Mouse (Mus musculus): ENCODE results near the gene Olfr984. TPM values are rescaled to one million over a fixed set of nuclear protein-coding genes. Genes with fewer than 3 reads are reported as not detected.

Olfr984 gene
- polyA plus RNA-seq, 1 experiment: not detected

DNA sequence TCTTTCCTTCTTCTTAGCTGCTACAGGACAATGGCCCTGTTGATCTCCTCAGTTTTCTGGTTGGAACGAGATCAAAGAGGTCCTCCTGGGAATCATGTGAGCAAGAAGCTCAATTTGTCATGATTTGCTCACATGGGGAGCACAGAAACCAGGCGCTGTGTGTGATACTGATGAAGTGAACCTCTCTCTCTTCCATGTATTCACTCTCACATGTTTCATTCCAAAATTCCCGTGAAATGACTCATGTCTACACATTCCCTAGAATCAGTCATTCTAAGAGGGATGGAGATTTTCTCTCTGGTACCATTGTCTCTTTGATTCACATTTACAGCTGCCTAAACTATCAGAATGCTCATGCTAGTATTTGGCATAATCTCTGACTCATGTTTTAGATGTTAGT, 19.2 kb downstream of the Olfr984 start:
- no peaks in the 10 kb centered on the region for H3K27me3 ChIP-seq (ENCODE audit: control insufficient read depth)
- TF ChIP-seq GATA1 (IDR thresholded peaks at IDR 0.05; ENCODE audit: low read length) (no peak), TAL1 (IDR thresholded peaks at IDR 0.05; ENCODE audit: low read length) (no peak)
- H3K4me3 ChIP-seq (replicated peaks): no peak overlapping the region
- H3K9me3 ChIP-seq (ENCODE audit: control insufficient read depth, low read length): no peaks in the 10 kb centered on the region
- H3K36me3 ChIP-seq (ENCODE audit: control insufficient read depth): no peaks in the 10 kb centered on the region
- no peaks in the 10 kb centered on the region for H3K4me1 ChIP-seq (ENCODE audit: control insufficient read depth)

- Histone ChIP-seq H3K36me3 (ENCODE audit: control insufficient read depth) (no peaks in the 10 kb centered on the region), H3K4me1 (ENCODE audit: control insufficient read depth) (no peaks in the 10 kb centered on the region), H3K9me3 (ENCODE audit: control insufficient read depth, low read length) (no peaks in the 10 kb centered on the region), H3K27me3 (ENCODE audit: control insufficient read depth) (no peaks in the 10 kb centered on the region), H3K4me3 (replicated peaks) (no peak within 1 kb of the TSS)
- no peak for TF ChIP-seq GATA1 (IDR thresholded peaks at IDR 0.05; ENCODE audit: low read length)
- no peak for TF ChIP-seq TAL1 (IDR thresholded peaks at IDR 0.05; ENCODE audit: low read length)
Observed at GRCm38 (mm10) chr9:40093495-40093894, 20.5 kb downstream of the Olfr984 start, which contains the start of gene Olfr983. Gene Olfr983, minus strand, starts transcription at chr9:40093595.

DNA sequence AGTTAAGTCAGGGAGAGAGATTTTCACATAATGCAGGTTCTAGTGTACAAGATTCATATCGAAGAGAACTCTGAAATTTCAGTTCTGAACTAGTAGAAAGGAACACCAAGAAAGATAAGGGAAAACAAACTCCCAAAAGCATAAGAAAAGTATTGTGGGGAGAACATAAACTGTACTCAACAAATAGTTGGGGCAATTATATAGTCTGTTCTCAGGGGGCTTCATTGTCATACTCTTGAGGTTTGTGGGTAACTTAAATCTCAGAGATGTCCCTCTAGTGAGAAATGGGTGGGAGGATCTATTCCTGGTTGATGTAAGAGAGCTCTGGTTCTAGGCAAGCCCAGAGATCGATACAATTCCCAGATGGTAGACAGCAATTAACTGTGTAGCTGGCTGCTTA, 40.5 kb downstream of the Olfr984 start, which contains the start of gene Olfr982:
Gene Olfr982, plus strand, starts transcription at position 301 of the 400 bp plus-strand sequence.
- Histone ChIP-seq H3K4me3 (replicated peaks) (no peak within 1 kb of the TSS), H3K4me1 (ENCODE audit: control insufficient read depth) (no peaks in the 10 kb centered on the region), H3K27me3 (ENCODE audit: control insufficient read depth) (no peaks in the 10 kb centered on the region), H3K36me3 (ENCODE audit: control insufficient read depth) (no peaks in the 10 kb centered on the region), H3K9me3 (ENCODE audit: control insufficient read depth, low read length) (peaks cover 5% of the 10 kb centered on the region; the same call in 1 of the 2 replicates)
- no peak for TF ChIP-seq TAL1 (IDR thresholded peaks at IDR 0.05; ENCODE audit: low read length)
- TF ChIP-seq GATA1 (IDR thresholded peaks at IDR 0.05; ENCODE audit: low read length): no peak

DNA sequence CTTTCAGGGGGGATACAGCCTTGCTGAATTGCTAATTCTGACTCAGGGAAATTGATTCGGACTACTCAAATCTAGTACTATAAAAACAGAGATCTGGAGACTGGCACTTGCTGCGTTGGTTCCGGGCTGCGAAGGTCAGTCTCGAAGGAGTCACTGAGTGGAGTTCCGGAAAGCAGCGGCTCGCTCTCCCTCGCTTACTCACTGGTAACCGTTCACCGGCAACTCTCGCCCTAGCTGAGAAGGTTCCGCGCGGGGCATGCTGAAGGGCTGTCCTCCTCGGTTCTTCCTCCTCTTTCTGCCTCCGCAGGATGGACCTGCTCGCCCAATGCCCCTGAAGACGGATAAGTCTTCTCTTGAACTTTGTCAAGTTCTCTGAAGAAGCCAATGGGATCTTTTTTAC, 63.9 kb downstream of the Olfr984 start:
- Histone ChIP-seq H3K4me3 (replicated peaks) (no peak overlapping the region), H3K27me3 (ENCODE audit: control insufficient read depth) (no peaks in the 10 kb centered on the region), H3K36me3 (ENCODE audit: control insufficient read depth) (no peaks in the 10 kb centered on the region), H3K4me1 (ENCODE audit: control insufficient read depth) (no peaks in the 10 kb centered on the region), H3K9me3 (ENCODE audit: control insufficient read depth, low read length) (peaks cover 2% of the 10 kb centered on the region; the same call in 1 of the 2 replicates)
- no peak for TF ChIP-seq TAL1 (IDR thresholded peaks at IDR 0.05; ENCODE audit: low read length)
- TF ChIP-seq GATA1 (IDR thresholded peaks at IDR 0.05; ENCODE audit: low read length): no peak

Other genes with a start within 250 kb of the Olfr984 start
- not detected in 2 replicates for gene Olfr972, start 247.8 kb downstream of the Olfr984 start, polyA plus RNA-seq (2012)
- gene Olfr229, start 206.9 kb downstream of the Olfr984 start, polyA plus RNA-seq (2012): not detected in 2 replicates
- 0.01 TPM in 1 of 2 replicates, not detected in the other for gene Olfr974, start 176.7 kb downstream of the Olfr984 start, polyA plus RNA-seq (2012)
- gene Olfr975, start 162.2 kb downstream of the Olfr984 start, polyA plus RNA-seq (2012): not detected in 2 replicates
- not detected in 2 replicates for gene Olfr976, start 153.1 kb downstream of the Olfr984 start, polyA plus RNA-seq (2012)
- not detected in 2 replicates for gene Olfr978, start 122.1 kb downstream of the Olfr984 start, polyA plus RNA-seq (2012)
- not detected in 2 replicates for gene Olfr979, start 110.7 kb downstream of the Olfr984 start, polyA plus RNA-seq (2012)
- gene Olfr980, start 104.6 kb downstream of the Olfr984 start, polyA plus RNA-seq (2012): not detected in 2 replicates
- not detected in 2 replicates for gene Olfr981, start 92.7 kb downstream of the Olfr984 start, polyA plus RNA-seq (2012)
- gene Olfr982, start 40.4 kb downstream of the Olfr984 start, polyA plus RNA-seq (2012): 0.01 TPM in 1 of 2 replicates, not detected in the other
- gene Olfr983, start 20.6 kb downstream of the Olfr984 start, polyA plus RNA-seq (2012): not detected in 2 replicates
- not detected in 2 replicates for gene Olfr985, start 16.0 kb upstream of the Olfr984 start, polyA plus RNA-seq (2012)
- not detected in 2 replicates for gene Tmem225, start 33.9 kb upstream of the Olfr984 start, polyA plus RNA-seq (2012)
- not detected in 2 replicates for gene Olfr986, start 66.7 kb upstream of the Olfr984 start, polyA plus RNA-seq (2012)
- gene Zfp202, start 78.1 kb upstream of the Olfr984 start, polyA plus RNA-seq (2012): 0.01 TPM in 1 of 2 replicates, not detected in the other
- gene Scn3b, start 155.0 kb upstream of the Olfr984 start, polyA plus RNA-seq (2012): not detected in 2 replicates